Mouse (Mus musculus): Measurements from ENCODE around the gene Matn4.

DNA sequence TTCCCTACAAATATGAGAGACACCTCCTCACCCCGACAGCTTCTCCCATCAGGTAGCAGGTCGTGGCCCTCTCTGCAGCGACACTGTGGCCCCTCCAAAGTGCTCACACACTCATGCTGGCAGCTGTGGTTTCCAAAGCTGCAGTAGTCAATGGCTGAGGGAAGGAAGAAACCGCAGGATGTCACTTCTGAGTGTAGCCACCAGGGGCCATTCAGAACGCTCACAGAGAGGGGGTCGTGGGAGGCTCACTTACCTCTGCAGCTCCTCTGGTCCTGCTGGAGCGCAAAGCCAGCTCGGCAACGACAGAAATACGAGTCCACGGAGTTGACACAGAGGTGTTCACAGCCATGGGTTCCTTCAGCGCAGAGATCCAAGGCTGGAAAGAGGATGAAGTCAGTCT is 8.0 kb downstream of the Matn4 start:
- no peak for TF ChIP-seq POLR2A (IDR thresholded peaks at IDR 0.05; ENCODE audit: borderline replicate concordance, extremely low read depth, low read depth, low read length)
- TF ChIP-seq CTCF (IDR thresholded peaks at IDR 0.05; ENCODE audit: insufficient read depth, low read length) = no peak
